Mouse (Mus musculus): ENCODE measurements around the gene Ubxn11. TPM values are rescaled to one million over a fixed set of nuclear protein-coding genes. Genes with fewer than 3 reads are reported as not detected.

The Ubxn11 gene
- polyA plus RNA-seq, 1 experiment from 2014 or later = 4.3 TPM

GRCm38 (mm10) chr4:134110653-134111052, 8.3 kb downstream of the Ubxn11 start:
- no peaks in the 10 kb centered on the region; the same call in 1 of the 2 replicates for H3K4me1 ChIP-seq
- WGBS = 41% methylated on average over 3 of the region's 3 CpGs
- no peak overlapping the region for H3K9ac ChIP-seq
- no peaks in the 10 kb centered on the region for H3K27me3 ChIP-seq (replicated peaks)
- no peak overlapping the region for H3K27ac ChIP-seq
- no peak for ATAC-seq (ENCODE audit: insufficient read depth, low FRiP score, low read depth)
- no peaks in the 10 kb centered on the region for H3K9me3 ChIP-seq
- no peaks in the 10 kb centered on the region for H3K36me3 ChIP-seq
- no peak overlapping the region for H3K4me2 ChIP-seq
- H3K4me3 ChIP-seq (replicated peaks) = no peak overlapping the region

- ATAC-seq (ENCODE audit: insufficient read depth, low FRiP score, low read depth) = no peak
- H3K9ac ChIP-seq = no peak overlapping the region
- H3K4me1 ChIP-seq = no peaks in the 10 kb centered on the region; the same call in 1 of the 2 replicates
- no peaks in the 10 kb centered on the region for H3K27me3 ChIP-seq (replicated peaks)
- no peak overlapping the region for H3K4me3 ChIP-seq (replicated peaks)
- H3K9me3 ChIP-seq = no peaks in the 10 kb centered on the region
- WGBS = 66% methylated on average over 6 of the region's 6 CpGs
- no peak overlapping the region for H3K27ac ChIP-seq
- no peaks in the 10 kb centered on the region for H3K36me3 ChIP-seq
- H3K4me2 ChIP-seq = no peak overlapping the region
These were observed 10.0 kb downstream of the Ubxn11 start for GRCm38 (mm10) chr4:134112403-134112802.

- Histone ChIP-seq H3K9ac (no peak overlapping the region), H3K36me3 (no peaks in the 10 kb centered on the region), H3K27me3 (replicated peaks) (no peaks in the 10 kb centered on the region), H3K4me2 (no peak overlapping the region), H3K4me1 (no peaks in the 10 kb centered on the region; the same call in 1 of the 2 replicates), H3K9me3 (no peaks in the 10 kb centered on the region), H3K27ac (no peak overlapping the region), H3K4me3 (replicated peaks) (no peak overlapping the region)
- ATAC-seq (ENCODE audit: insufficient read depth, low FRiP score, low read depth) = no peak
- 53% methylated on average over 10 of the region's 10 CpGs for WGBS
These were observed 11.1 kb downstream of the Ubxn11 start for GRCm38 (mm10) chr4:134113356-134113994.

- no peak overlapping the region for H3K9ac ChIP-seq
- H3K27me3 ChIP-seq (replicated peaks) = no peaks in the 10 kb centered on the region
- no peak overlapping the region for H3K4me2 ChIP-seq
- no peak overlapping the region for H3K27ac ChIP-seq
- no peaks in the 10 kb centered on the region for H3K9me3 ChIP-seq
- 87% methylated on average over 4 of the region's 4 CpGs for WGBS
- H3K4me1 ChIP-seq = no peaks in the 10 kb centered on the region; the same call in 1 of the 2 replicates
- no peaks in the 10 kb centered on the region for H3K36me3 ChIP-seq
- ATAC-seq (ENCODE audit: insufficient read depth, low FRiP score, low read depth) = no peak
- H3K4me3 ChIP-seq (replicated peaks) = no peak overlapping the region
These were observed 11.7 kb downstream of the Ubxn11 start for GRCm38 (mm10) chr4:134114038-134114437.

GRCm38 (mm10) chr4:134115215-134116144, 13.1 kb downstream of the Ubxn11 start:
- H3K27ac ChIP-seq = no peak overlapping the region
- ATAC-seq (ENCODE audit: insufficient read depth, low FRiP score, low read depth) = no peak

GRCm38 (mm10) chr4:134116501-134116900, 14.1 kb downstream of the Ubxn11 start:
- no peak for ATAC-seq (ENCODE audit: insufficient read depth, low FRiP score, low read depth)
- H3K27ac ChIP-seq = no peak overlapping the region
- no peak overlapping the region for H3K4me2 ChIP-seq
- no peak overlapping the region for H3K4me3 ChIP-seq (replicated peaks)
- WGBS = 67% methylated on average over 2 of the region's 2 CpGs
- peaks cover 6% of the 10 kb centered on the region; the same call in 1 of the 2 replicates for H3K4me1 ChIP-seq
- H3K9ac ChIP-seq = no peak overlapping the region
- no peaks in the 10 kb centered on the region for H3K27me3 ChIP-seq (replicated peaks)
- H3K9me3 ChIP-seq = no peaks in the 10 kb centered on the region
- H3K36me3 ChIP-seq = no peaks in the 10 kb centered on the region

More at GRCm38 (mm10) chr4:134115215-134116144, 13.1 kb downstream of the Ubxn11 start:
- Histone ChIP-seq H3K4me1 (no peaks in the 10 kb centered on the region), H3K27me3 (replicated peaks) (no peaks in the 10 kb centered on the region), H3K4me3 (replicated peaks) (no peak overlapping the region), H3K36me3 (no peaks in the 10 kb centered on the region), H3K9me3 (no peaks in the 10 kb centered on the region), H3K4me2 (no peak overlapping the region), H3K9ac (no peak overlapping the region)
- 73% methylated on average over 16 of the region's 16 CpGs for WGBS

- Histone ChIP-seq H3K9me3 (no peaks in the 10 kb centered on the region), H3K4me3 (replicated peaks) (no peak overlapping the region), H3K4me1 (peaks cover 9% of the 10 kb centered on the region; the same call in 1 of the 2 replicates), H3K9ac (no peak overlapping the region), H3K36me3 (no peaks in the 10 kb centered on the region), H3K27ac (no peak overlapping the region), H3K27me3 (replicated peaks) (no peaks in the 10 kb centered on the region), H3K4me2 (no peak overlapping the region)
- 70% methylated on average over 8 of the region's 8 CpGs for WGBS
- no peak for ATAC-seq (ENCODE audit: insufficient read depth, low FRiP score, low read depth)
These were observed 14.6 kb downstream of the Ubxn11 start for GRCm38 (mm10) chr4:134117012-134117411.

- H3K27me3 ChIP-seq (replicated peaks) = no peaks in the 10 kb centered on the region
- no peak overlapping the region for H3K4me2 ChIP-seq
- ATAC-seq (ENCODE audit: insufficient read depth, low FRiP score, low read depth) = no peak
- no peak overlapping the region for H3K9ac ChIP-seq
- H3K27ac ChIP-seq = peak overlapping the region; percentile 24; the same call in 1 of the 2 replicates
- no peaks in the 10 kb centered on the region for H3K9me3 ChIP-seq
- H3K4me3 ChIP-seq (replicated peaks) = no peak overlapping the region
- H3K4me1 ChIP-seq = peaks cover 12% of the 10 kb centered on the region; the same call in 1 of the 2 replicates
- WGBS = 67% methylated on average over 14 of the region's 14 CpGs
- no peaks in the 10 kb centered on the region for H3K36me3 ChIP-seq
These were observed 15.9 kb downstream of the Ubxn11 start for GRCm38 (mm10) chr4:134118126-134118800.

- Histone ChIP-seq H3K36me3 (no peaks in the 10 kb centered on the region), H3K4me2 (no peak overlapping the region), H3K27ac (no peak overlapping the region), H3K4me3 (replicated peaks) (no peak overlapping the region), H3K9me3 (no peaks in the 10 kb centered on the region), H3K4me1 (peaks cover 15% of the 10 kb centered on the region; the same call in 1 of the 2 replicates), H3K9ac (no peak overlapping the region), H3K27me3 (replicated peaks) (no peaks in the 10 kb centered on the region)
- WGBS = 71% methylated on average over 5 of the region's 5 CpGs
- ATAC-seq (ENCODE audit: insufficient read depth, low FRiP score, low read depth) = no peak
These were observed 16.7 kb downstream of the Ubxn11 start for GRCm38 (mm10) chr4:134119042-134119441.

GRCm38 (mm10) chr4:134119644-134120043, 17.3 kb downstream of the Ubxn11 start:
- no peaks in the 10 kb centered on the region for H3K36me3 ChIP-seq
- WGBS = 68% methylated on average over 9 of the region's 9 CpGs
- H3K4me2 ChIP-seq = no peak overlapping the region
- no peaks in the 10 kb centered on the region for H3K9me3 ChIP-seq
- no peak for ATAC-seq (ENCODE audit: insufficient read depth, low FRiP score, low read depth)
- no peak overlapping the region for H3K9ac ChIP-seq
- H3K4me3 ChIP-seq (replicated peaks) = no peak overlapping the region
- peaks cover 20% of the 10 kb centered on the region; the same call in 1 of the 2 replicates for H3K4me1 ChIP-seq
- no peak overlapping the region for H3K27ac ChIP-seq
- H3K27me3 ChIP-seq (replicated peaks) = no peaks in the 10 kb centered on the region

GRCm38 (mm10) chr4:134120192-134120805, 17.9 kb downstream of the Ubxn11 start:
- Histone ChIP-seq H3K9me3 (no peaks in the 10 kb centered on the region), H3K27ac (no peak overlapping the region), H3K27me3 (replicated peaks) (no peaks in the 10 kb centered on the region), H3K36me3 (no peaks in the 10 kb centered on the region), H3K4me2 (no peak overlapping the region), H3K4me1 (peaks cover 20% of the 10 kb centered on the region; the same call in 1 of the 2 replicates), H3K9ac (no peak overlapping the region), H3K4me3 (replicated peaks) (no peak overlapping the region)
- WGBS = 75% methylated on average over 6 of the region's 6 CpGs
- no peak for ATAC-seq (ENCODE audit: insufficient read depth, low FRiP score, low read depth)

All from stomach, embryonic 15.5 days (tissue).